Mouse (Mus musculus) CH12.LX (cell line): Measurements from ENCODE around the gene Spty2d1. TPM values are rescaled to one million over a fixed set of nuclear protein-coding genes. Genes with fewer than 3 reads are reported as not detected.
A peak's percentile ranks its signal among the peaks of the same experiment; 100 is the strongest.
"Not testable (repeated sequence)": the region's sequence is repeated elsewhere in the genome, so short reads cannot be mapped to it uniquely, and the experiment has no call there.

Experiments used
- DNase-seq: peaks from one replicate; pipeline ENCODE4 v3.0.0-alpha.2; 2013; ENCODE audit errors: extremely low read depth
- H3K27ac ChIP-seq: 2 replicates; pipeline ENCODE4 v1.5.1; 2012; ENCODE audit warnings: low read depth, mild to moderate bottlenecking, control low read depth, moderate library complexity; ENCODE audit not compliant: insufficient read depth
- H3K27me3 ChIP-seq: replicated peaks from 2 replicates; pipeline ENCODE3; 2012; ENCODE audit warnings: inconsistent platforms
- H3K36me3 ChIP-seq, 2 experiments: replicated peaks in 1 of 2; 2 replicates each; pipeline versions ENCODE3 to v1.6.1; 2012; ENCODE audit warnings: inconsistent platforms in 1 of 2, low read length in 1 of 2, mild to moderate bottlenecking in 1 of 2, mixed read lengths in 1 of 2, moderate library complexity in 1 of 2; ENCODE audit not compliant: control insufficient read depth in 1 of 2, insufficient read depth in 1 of 2
- H3K4me1 ChIP-seq, 2 experiments: 2 replicates each; pipeline ENCODE4 v1.6.1; 2012; ENCODE audit warnings: inconsistent platforms in 1 of 2, moderate library complexity in 1 of 2; ENCODE audit not compliant: insufficient read depth in 2 of 2, control insufficient read depth in 1 of 2
- H3K4me2 ChIP-seq: 2 replicates; pipeline ENCODE4 v1.6.1; 2012; ENCODE audit warnings: low read depth, mild to moderate bottlenecking, control low read depth; ENCODE audit not compliant: poor library complexity, insufficient read depth, severe bottlenecking
- H3K4me3 ChIP-seq, 3 experiments: fragments of 150-350 bp in 1 of 3; sonication (generic) in 1 of 3; replicated peaks in 1 of 3; 2 replicates each; pipeline versions ENCODE3 to v1.5.1; 2011 to 2012; ENCODE audit warnings: low read depth in 2 of 3, low read length in 2 of 3, mild to moderate bottlenecking in 2 of 3, moderate library complexity in 2 of 3, control low read depth in 1 of 3, improper control_type of control experiment in 1 of 3, inconsistent platforms in 1 of 3, mixed read lengths in 1 of 3; ENCODE audit not compliant: poor library complexity in 1 of 3
- H3K79me2 ChIP-seq: replicated peaks from 2 replicates; pipeline ENCODE4 v1.6.1; 2012; ENCODE audit warnings: mild to moderate bottlenecking, moderate library complexity; ENCODE audit not compliant: control insufficient read depth, poor library complexity, insufficient read depth, severe bottlenecking; ENCODE audit errors: extremely low read depth
- H3K9ac ChIP-seq: 2 replicates; pipeline ENCODE4 v1.6.1; 2012; ENCODE audit warnings: low read depth, mild to moderate bottlenecking, control low read depth, moderate library complexity; ENCODE audit not compliant: insufficient read depth
- H3K9me3 ChIP-seq: replicated peaks from 2 replicates; pipeline ENCODE3; 2012; ENCODE audit warnings: low read length, inconsistent platforms, mixed read lengths
- BHLHE40 ChIP-seq: IDR thresholded peaks from 2 replicates; pipeline ENCODE4 v1.6.1; 2011; ENCODE audit warnings: mild to moderate bottlenecking, low read depth, low read length, improper control_type of control experiment
- CHD1 ChIP-seq: IDR thresholded peaks from 2 replicates; pipeline ENCODE4 v1.6.1; 2012; ENCODE audit warnings: low read depth, low read length, improper control_type of control experiment, inconsistent platforms
- CHD2 ChIP-seq: IDR thresholded peaks from 2 replicates; pipeline ENCODE4 v1.6.1; 2011; ENCODE audit warnings: low read length, improper control_type of control experiment
- CTCF ChIP-seq, 2 experiments: IDR thresholded peaks in 1 of 2; conservative IDR thresholded peaks in 1 of 2; 2 replicates each; pipeline ENCODE4 v1.5.1; 2011 to 2012; ENCODE audit warnings: low read depth in 2 of 2, low read length in 2 of 2, improper control_type of control experiment in 1 of 2, inconsistent platforms in 1 of 2, mild to moderate bottlenecking in 1 of 2, moderate library complexity in 1 of 2
- E2F4 ChIP-seq: IDR thresholded peaks from 2 replicates; pipeline ENCODE4 v1.6.1; 2011; ENCODE audit warnings: low read depth, low read length, improper control_type of control experiment; ENCODE audit not compliant: insufficient replicate concordance
- ELF1 ChIP-seq: IDR thresholded peaks from 2 replicates; pipeline ENCODE4 v1.6.1; 2014; ENCODE audit warnings: low read depth, mild to moderate bottlenecking, inconsistent platforms, low read length, improper control_type of control experiment
- EP300 ChIP-seq: IDR thresholded peaks from 2 replicates; pipeline ENCODE4 v1.6.1; 2011; ENCODE audit warnings: low read length, improper control_type of control experiment
- ETS1 ChIP-seq: conservative IDR thresholded peaks from 2 replicates; pipeline ENCODE4 v1.6.1; 2012; ENCODE audit warnings: low read depth, mild to moderate bottlenecking, inconsistent platforms, low read length, improper control_type of control experiment, moderate library complexity
- GABPA ChIP-seq: IDR thresholded peaks from 2 replicates; pipeline ENCODE4 v1.6.1; 2012; ENCODE audit warnings: low read depth, low read length, improper control_type of control experiment, inconsistent platforms; ENCODE audit not compliant: insufficient replicate concordance
- HCFC1 ChIP-seq: IDR thresholded peaks from 2 replicates; pipeline ENCODE4 v1.6.1; 2012; ENCODE audit warnings: low read depth, mild to moderate bottlenecking, inconsistent platforms, low read length, improper control_type of control experiment
- IRF4 ChIP-seq: IDR thresholded peaks from 2 replicates; pipeline ENCODE4 v1.6.1; 2014; ENCODE audit warnings: low read depth, mild to moderate bottlenecking, inconsistent platforms, low read length, improper control_type of control experiment
- JUN ChIP-seq: IDR thresholded peaks from 2 replicates; pipeline ENCODE4 v1.6.1; 2011; ENCODE audit warnings: low read depth, mild to moderate bottlenecking, low read length, improper control_type of control experiment, moderate library complexity; ENCODE audit not compliant: insufficient read depth
- JUND ChIP-seq: conservative IDR thresholded peaks from 2 replicates; pipeline ENCODE4 v1.6.1; 2011; ENCODE audit warnings: low read depth, low read length, improper control_type of control experiment
- KAT2A ChIP-seq: IDR thresholded peaks from 2 replicates; pipeline ENCODE4 v1.6.1; 2012; ENCODE audit warnings: low read length, improper control_type of control experiment, inconsistent platforms; ENCODE audit not compliant: insufficient replicate concordance
- MAFK ChIP-seq: IDR thresholded peaks from 2 replicates; pipeline ENCODE4 v1.6.1; 2011; ENCODE audit warnings: low read length, improper control_type of control experiment; ENCODE audit not compliant: insufficient replicate concordance
- MAX ChIP-seq: IDR thresholded peaks from 2 replicates; pipeline ENCODE4 v1.6.1; 2011; ENCODE audit warnings: low read length, improper control_type of control experiment
- MAZ ChIP-seq: IDR thresholded peaks from 2 replicates; pipeline ENCODE4 v1.6.1; 2012; ENCODE audit warnings: low read depth, mild to moderate bottlenecking, inconsistent platforms, low read length, improper control_type of control experiment, moderate library complexity
- MEF2A ChIP-seq: IDR thresholded peaks from 2 replicates; pipeline ENCODE4 v1.6.1; 2014; ENCODE audit warnings: low read depth, mild to moderate bottlenecking, inconsistent platforms, low read length, improper control_type of control experiment, borderline replicate concordance
- MXI1 ChIP-seq: IDR thresholded peaks from 2 replicates; pipeline ENCODE4 v1.6.1; 2011; ENCODE audit warnings: mild to moderate bottlenecking, low read depth, low read length, improper control_type of control experiment
- MYC ChIP-seq: IDR thresholded peaks from 2 replicates; pipeline ENCODE4 v1.6.1; 2011; ENCODE audit warnings: low read depth, mild to moderate bottlenecking, improper control_type of control experiment, low read length
- NELFE ChIP-seq: IDR thresholded peaks from 2 replicates; pipeline ENCODE4 v1.6.1; 2011; ENCODE audit warnings: low read depth, low read length, improper control_type of control experiment
- NRF1 ChIP-seq: IDR thresholded peaks from 2 replicates; pipeline ENCODE4 v1.6.1; 2014; ENCODE audit warnings: low read depth, mild to moderate bottlenecking, inconsistent platforms, low read length, improper control_type of control experiment, moderate library complexity
- PAX5 ChIP-seq: IDR thresholded peaks from 2 replicates; pipeline ENCODE4 v1.6.1; 2012; ENCODE audit warnings: low read length, inconsistent platforms, mixed read lengths
- POLR2A ChIP-seq: IDR thresholded peaks from 2 replicates; pipeline ENCODE4 v1.6.1; 2011; ENCODE audit warnings: low read depth, mild to moderate bottlenecking, improper control_type of control experiment, low read length
- POLR2AphosphoS2 ChIP-seq: IDR thresholded peaks from 2 replicates; pipeline ENCODE4 v1.6.1; 2011; ENCODE audit warnings: low read depth, low read length, improper control_type of control experiment
- RAD21 ChIP-seq: IDR thresholded peaks from 2 replicates; pipeline ENCODE4 v1.6.1; 2011; ENCODE audit warnings: low read depth, mild to moderate bottlenecking, low read length, improper control_type of control experiment, moderate library complexity
- RCOR1 ChIP-seq: conservative IDR thresholded peaks from 2 replicates; pipeline ENCODE4 v1.6.1; 2012; ENCODE audit warnings: low read depth, mild to moderate bottlenecking, inconsistent platforms, low read length, improper control_type of control experiment
- SIN3A ChIP-seq: IDR thresholded peaks from 2 replicates; pipeline ENCODE4 v1.6.1; 2012; ENCODE audit warnings: low read length, improper control_type of control experiment, inconsistent platforms
- SMC3 ChIP-seq: IDR thresholded peaks from 2 replicates; pipeline ENCODE4 v1.6.1; 2011; ENCODE audit warnings: low read depth, low read length, improper control_type of control experiment
- TBP ChIP-seq: conservative IDR thresholded peaks from 2 replicates; pipeline ENCODE4 v1.6.1; 2011; ENCODE audit warnings: low read depth, low read length, improper control_type of control experiment
- TCF12 ChIP-seq: IDR thresholded peaks from 2 replicates; pipeline ENCODE4 v1.6.1; 2014; ENCODE audit warnings: low read depth, mild to moderate bottlenecking, inconsistent platforms, low read length, improper control_type of control experiment
- UBTF ChIP-seq: IDR thresholded peaks from 2 replicates; pipeline ENCODE4 v1.6.1; 2012; ENCODE audit warnings: low read depth, mild to moderate bottlenecking, inconsistent platforms, low read length, improper control_type of control experiment, moderate library complexity
- USF1 ChIP-seq: IDR thresholded peaks from 2 replicates; pipeline ENCODE4 v1.6.1; 2014; ENCODE audit warnings: low read depth, mild to moderate bottlenecking, inconsistent platforms, low read length, improper control_type of control experiment
- USF2 ChIP-seq: conservative IDR thresholded peaks from 2 replicates; pipeline ENCODE4 v1.6.1; 2011; ENCODE audit warnings: low read depth, low read length, improper control_type of control experiment
- ZC3H11A ChIP-seq: IDR thresholded peaks from 2 replicates; pipeline ENCODE4 v1.6.1; 2012; ENCODE audit warnings: low read depth, mild to moderate bottlenecking, inconsistent platforms, low read length, improper control_type of control experiment
- ZKSCAN1 ChIP-seq: IDR thresholded peaks from 2 replicates; pipeline ENCODE4 v1.6.1; 2012; ENCODE audit warnings: low read depth, inconsistent platforms, low read length, improper control_type of control experiment, borderline replicate concordance
- ZMIZ1 ChIP-seq: IDR thresholded peaks from 2 replicates; pipeline ENCODE4 v1.6.1; 2012; ENCODE audit warnings: low read depth, mild to moderate bottlenecking, inconsistent platforms, low read length, improper control_type of control experiment
- ZNF384 ChIP-seq: IDR thresholded peaks from 2 replicates; pipeline ENCODE4 v1.6.1; 2012; ENCODE audit warnings: low read depth, low read length, improper control_type of control experiment, inconsistent platforms
- dilution Hi-C: fragments of 300-500 bp; cut with MboI; formaldehyde crosslinking; loops from 2 replicates; pipeline ENCODE4 v1.14.3; 2020; ENCODE audit warnings: low sequenced_read_pairs; ENCODE audit not compliant: extremely low pct_unique_long_range_greater_than_20kb, extremely low pct_ligation_motif_present
- in situ Hi-C: fragments of 300-500 bp; cut with MboI; formaldehyde crosslinking; loops from 3 replicates; pipeline ENCODE4 v1.14.3; 2019; ENCODE audit warnings: low sequenced_read_pairs, low pct_ligation_motif_present, low pct_unique_long_range_greater_than_20kb, mixed read lengths
- polyA plus RNA-seq: library from polyadenylated mRNA; unstranded; fragments of >175 nt; gene quantifications from 2 replicates; pipeline ENCODE4 v1.2.1, GENCODE M21; 2012; ENCODE audit warnings: low read depth; ENCODE audit not compliant: insufficient read length
- total RNA-seq, 2 experiments: library from RNA; depleted of rRNA; stranded (reverse); fragments of 300-350 nt in 1 of 2; fragments of >200 nt in 1 of 2; gene quantifications; 2 replicates each; pipeline ENCODE4 v1.2.3; 2012 to 2014

Spty2d1 gene
- total and polyA plus RNA-seq, 3 experiments: 10.5 to 32.6 (median 22.9) TPM

DNA sequence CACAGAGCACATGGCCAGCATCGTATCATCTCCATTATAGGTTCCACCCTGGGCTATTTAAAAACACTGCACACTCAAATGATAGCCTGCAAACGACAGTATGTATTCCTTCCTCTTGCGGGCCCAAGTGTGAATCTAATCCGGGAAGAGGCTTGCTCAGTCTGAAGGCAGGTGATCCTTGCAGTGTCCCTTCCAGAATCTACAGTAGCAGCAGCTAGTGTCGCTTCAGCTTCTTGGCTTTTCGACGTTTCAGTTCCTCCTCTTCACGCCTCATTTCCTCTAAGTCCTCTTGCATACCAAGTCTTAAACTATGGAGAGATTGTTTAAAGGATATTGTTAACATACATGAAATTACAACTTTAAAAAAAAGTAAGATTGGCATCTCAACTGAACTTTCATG, 15.1 kb downstream of the Spty2d1 start:
- peaks cover 11% of the 10 kb centered on the region; the same call in 1 of the 2 replicates for H3K79me2 ChIP-seq
- peak; percentile 91 for TF ChIP-seq EP300
- no peak for TF ChIP-seq MYC
- TF ChIP-seq IRF4: peak; percentile 92
- no peak for TF ChIP-seq ZKSCAN1
- no peak for TF ChIP-seq ZC3H11A
- TF ChIP-seq POLR2A: no peak
- TF ChIP-seq HCFC1: no peak
- no peak; the same call in 1 of the 2 replicates for TF ChIP-seq ZNF384
- no peak for TF ChIP-seq SMC3
- peak; percentile 79 for TF ChIP-seq TBP
- no peak for TF ChIP-seq NELFE
- no peak for TF ChIP-seq PAX5
- TF ChIP-seq BHLHE40: no peak
- TF ChIP-seq MXI1: no peak
- 0 out of 2 replicates have a peak, but pooled peaks have one; percentile 63 for TF ChIP-seq UBTF
- TF ChIP-seq RCOR1: no peak; the same call in 1 of the 2 replicates
- no peak for TF ChIP-seq MAX
- TF ChIP-seq USF1: no peak
- no peak for TF ChIP-seq E2F4
- TF ChIP-seq USF2: no peak
- no peak for TF ChIP-seq JUN
- TF ChIP-seq POLR2AphosphoS2: no peak
- peak; percentile 23; the same call in 1 of the 2 replicates for TF ChIP-seq JUND
- no peak for TF ChIP-seq NRF1
- TF ChIP-seq ELF1: no peak
- TF ChIP-seq TCF12: no peak
- no peak for TF ChIP-seq SIN3A
- no peak for TF ChIP-seq CTCF (conservative IDR thresholded peaks at IDR 0.05 in 1 of 2, IDR thresholded peaks at IDR 0.05 in 1 of 2; ENCODE audit: low read depth in 2 of 2, low read length in 2 of 2)
- no peak for TF ChIP-seq MAZ
- TF ChIP-seq MEF2A: no peak
- TF ChIP-seq CHD1: no peak
- no peak for TF ChIP-seq KAT2A
- TF ChIP-seq MAFK: no peak
- TF ChIP-seq RAD21: no peak
- TF ChIP-seq GABPA: no peak
- peak; percentile 25; the same call in 1 of the 2 replicates for TF ChIP-seq ETS1
- TF ChIP-seq CHD2: 0 out of 2 replicates have a peak, but pooled peaks have one; percentile 43
- no peak for TF ChIP-seq ZMIZ1
- in situ Hi-C loops: no loop called here

DNA sequence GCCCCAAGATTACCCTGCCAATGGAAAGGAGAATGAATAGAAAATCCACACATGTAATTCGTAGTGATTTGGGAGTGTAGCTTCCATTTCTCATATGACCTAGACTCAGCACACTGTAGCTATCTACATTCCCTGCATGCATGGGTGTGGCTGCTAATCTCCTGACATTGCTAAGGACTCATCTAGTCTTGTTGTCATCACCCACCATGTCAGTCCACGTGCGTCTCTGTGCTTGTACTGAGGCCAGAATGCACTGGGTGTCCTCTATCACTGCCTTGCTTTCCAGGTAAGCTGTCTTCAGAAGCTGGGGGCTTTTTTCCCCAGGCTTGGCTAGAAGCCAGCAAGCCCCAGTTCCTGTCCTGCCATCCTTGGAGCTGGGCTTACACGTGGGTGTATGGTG, 18.8 kb downstream of the Spty2d1 start:
- in situ Hi-C loops, H3K4me3 ChIP-seq, H3K79me2 ChIP-seq, dilution Hi-C loops, H3K9ac ChIP-seq, H3K27ac ChIP-seq, H3K4me2 ChIP-seq, H3K27me3 ChIP-seq, DNase-seq, H3K9me3 ChIP-seq: not testable (repeated sequence)
- Histone ChIP-seq H3K36me3 (peaks cover 22 to 46% of the 10 kb centered on the region in 2 experiments), H3K4me1 (peaks cover 6 to 35% of the 10 kb centered on the region in 2 experiments; a peak in 3 of 4 replicates)

More for the DNA sequence above, 15.1 kb downstream of the Spty2d1 start:
- peak; percentile 70 for DNase-seq
- H3K4me1 ChIP-seq: peaks cover 7 to 46% of the 10 kb centered on the region in 2 experiments; a peak in 3 of 4 replicates
- no peaks in the 10 kb centered on the region for H3K9me3 ChIP-seq
- H3K27me3 ChIP-seq: no peaks in the 10 kb centered on the region
- dilution Hi-C loops: no loop called here
- no peak overlapping the region for H3K4me2 ChIP-seq
- no peak overlapping the region for H3K9ac ChIP-seq
- peak overlapping the region; percentile 34; the same call in 1 of the 2 replicates for H3K27ac ChIP-seq
- H3K36me3 ChIP-seq: peaks cover 53 to 83% of the 10 kb centered on the region in 2 experiments
- H3K4me3 ChIP-seq: no peak overlapping the region
